Mouse (Mus musculus): Measurements from ENCODE around the gene Gp1bb. TPM values are rescaled to one million over a fixed set of nuclear protein-coding genes. Genes with fewer than 3 reads are reported as not detected.

Gp1bb gene
- 8.9 and 9.5 TPM in 2 replicates for polyA plus RNA-seq (2014; fragmentation: Nextera tagmentation; extraction: Ambion mirVana)

GRCm38 (mm10) chr16:18622019-18622418, at the start of gene Gp1bb:
TSS of gene Gp1bb (minus strand) at chr16:18622403.
- 10% methylated on average over 17 of the region's 17 CpGs for WGBS
- Histone ChIP-seq H3K9me3 (ENCODE audit: control insufficient read depth, low read length) (no peaks in the 10 kb centered on the region), H3K27ac (ENCODE audit: low read depth, low read length) (no peak within 1 kb of the TSS), H3K4me2 (replicated peaks; ENCODE audit: low read depth, low read length) (peak within 1 kb of the TSS; percentile 79), H3K27me3 (ENCODE audit: control insufficient read depth, insufficient read depth, low read length) (peaks cover 87% of the 10 kb centered on the region), H3K36me3 (ENCODE audit: control insufficient read depth, insufficient read depth, low read length) (peaks cover 5% of the 10 kb centered on the region), H3K4me1 (replicated peaks; ENCODE audit: control insufficient read depth, insufficient read depth, low read length) (peaks cover 20% of the 10 kb centered on the region), H3K4me3 (ENCODE audit: low read depth, low read length) (peak within 1 kb of the TSS; percentile 41), H3K9ac (ENCODE audit: low read depth, low read length) (no peak within 1 kb of the TSS)
- ATAC-seq (ENCODE audit: low FRiP score) = no peak
- DNase-seq (ENCODE audit: low spot score) = no peak

GRCm38 (mm10) chr16:18669914-18670313, 47.7 kb upstream of the Gp1bb start:
- no peaks in the 10 kb centered on the region for H3K9me3 ChIP-seq (ENCODE audit: control insufficient read depth, low read length)
- ATAC-seq (ENCODE audit: low FRiP score) = no peak
- no peak for DNase-seq (ENCODE audit: low spot score)
- no peak overlapping the region for H3K9ac ChIP-seq (ENCODE audit: low read depth, low read length)
- H3K4me1 ChIP-seq (replicated peaks; ENCODE audit: control insufficient read depth, insufficient read depth, low read length) = no peaks in the 10 kb centered on the region
- WGBS = 78% methylated on average over 6 of the region's 6 CpGs
- no peaks in the 10 kb centered on the region for H3K36me3 ChIP-seq (ENCODE audit: control insufficient read depth, insufficient read depth, low read length)
- H3K27ac ChIP-seq (ENCODE audit: low read depth, low read length) = no peak overlapping the region
- no peaks in the 10 kb centered on the region for H3K27me3 ChIP-seq (ENCODE audit: control insufficient read depth, insufficient read depth, low read length)
- no peak overlapping the region for H3K4me2 ChIP-seq (replicated peaks; ENCODE audit: low read depth, low read length)
- H3K4me3 ChIP-seq (ENCODE audit: low read depth, low read length) = no peak overlapping the region

- WGBS = 84% methylated on average over 4 of the region's 4 CpGs
- Histone ChIP-seq H3K9ac (ENCODE audit: low read depth, low read length) (no peak overlapping the region), H3K36me3 (ENCODE audit: control insufficient read depth, insufficient read depth, low read length) (no peaks in the 10 kb centered on the region), H3K27me3 (ENCODE audit: control insufficient read depth, insufficient read depth, low read length) (no peaks in the 10 kb centered on the region), H3K4me1 (replicated peaks; ENCODE audit: control insufficient read depth, insufficient read depth, low read length) (no peaks in the 10 kb centered on the region), H3K27ac (ENCODE audit: low read depth, low read length) (no peak overlapping the region), H3K9me3 (ENCODE audit: control insufficient read depth, low read length) (no peaks in the 10 kb centered on the region), H3K4me2 (replicated peaks; ENCODE audit: low read depth, low read length) (no peak overlapping the region), H3K4me3 (ENCODE audit: low read depth, low read length) (no peak overlapping the region)
- ATAC-seq (ENCODE audit: low FRiP score) = no peak
- DNase-seq (ENCODE audit: low spot score) = no peak
These were observed 36.4 kb upstream of the Gp1bb start for GRCm38 (mm10) chr16:18658597-18658996.

GRCm38 (mm10) chr16:18655372-18656098, 33.3 kb upstream of the Gp1bb start:
- no peak overlapping the region for H3K4me2 ChIP-seq (replicated peaks; ENCODE audit: low read depth, low read length)
- WGBS = 69% methylated on average over 5 of the region's 5 CpGs
- H3K4me3 ChIP-seq (ENCODE audit: low read depth, low read length) = no peak overlapping the region
- no peaks in the 10 kb centered on the region for H3K27me3 ChIP-seq (ENCODE audit: control insufficient read depth, insufficient read depth, low read length)
- H3K9ac ChIP-seq (ENCODE audit: low read depth, low read length) = no peak overlapping the region
- ATAC-seq (ENCODE audit: low FRiP score) (no peak), DNase-seq (ENCODE audit: low spot score) (no peak)
- no peaks in the 10 kb centered on the region for H3K9me3 ChIP-seq (ENCODE audit: control insufficient read depth, low read length)
- no peak overlapping the region for H3K27ac ChIP-seq (ENCODE audit: low read depth, low read length)
- no peaks in the 10 kb centered on the region for H3K4me1 ChIP-seq (replicated peaks; ENCODE audit: control insufficient read depth, insufficient read depth, low read length)
- H3K36me3 ChIP-seq (ENCODE audit: control insufficient read depth, insufficient read depth, low read length) = no peaks in the 10 kb centered on the region

GRCm38 (mm10) chr16:18653290-18654160, 31.3 kb upstream of the Gp1bb start:
- H3K27me3 ChIP-seq (ENCODE audit: control insufficient read depth, insufficient read depth, low read length) = no peaks in the 10 kb centered on the region
- H3K4me3 ChIP-seq (ENCODE audit: low read depth, low read length) = no peak overlapping the region
- 86% methylated on average over 6 of the region's 6 CpGs for WGBS
- H3K36me3 ChIP-seq (ENCODE audit: control insufficient read depth, insufficient read depth, low read length) = no peaks in the 10 kb centered on the region
- DNase-seq (ENCODE audit: low spot score) (no peak), ATAC-seq (ENCODE audit: low FRiP score) (no peak)
- no peak overlapping the region for H3K27ac ChIP-seq (ENCODE audit: low read depth, low read length)
- H3K9ac ChIP-seq (ENCODE audit: low read depth, low read length) = no peak overlapping the region
- no peaks in the 10 kb centered on the region for H3K4me1 ChIP-seq (replicated peaks; ENCODE audit: control insufficient read depth, insufficient read depth, low read length)
- H3K9me3 ChIP-seq (ENCODE audit: control insufficient read depth, low read length) = no peaks in the 10 kb centered on the region
- H3K4me2 ChIP-seq (replicated peaks; ENCODE audit: low read depth, low read length) = no peak overlapping the region

- Histone ChIP-seq H3K27ac (ENCODE audit: low read depth, low read length) (no peak overlapping the region), H3K27me3 (ENCODE audit: control insufficient read depth, insufficient read depth, low read length) (no peaks in the 10 kb centered on the region), H3K9ac (ENCODE audit: low read depth, low read length) (no peak overlapping the region), H3K36me3 (ENCODE audit: control insufficient read depth, insufficient read depth, low read length) (no peaks in the 10 kb centered on the region), H3K4me1 (replicated peaks; ENCODE audit: control insufficient read depth, insufficient read depth, low read length) (no peaks in the 10 kb centered on the region), H3K4me3 (ENCODE audit: low read depth, low read length) (no peak overlapping the region), H3K4me2 (replicated peaks; ENCODE audit: low read depth, low read length) (no peak overlapping the region), H3K9me3 (ENCODE audit: control insufficient read depth, low read length) (no peaks in the 10 kb centered on the region)
- ATAC-seq (ENCODE audit: low FRiP score) (no peak), DNase-seq (ENCODE audit: low spot score) (no peak)
- 69% methylated on average over 3 of the region's 3 CpGs for WGBS
These were observed 26.9 kb upstream of the Gp1bb start for GRCm38 (mm10) chr16:18649126-18649525.

GRCm38 (mm10) chr16:18645329-18645728, 23.1 kb upstream of the Gp1bb start:
- no peaks in the 10 kb centered on the region for H3K36me3 ChIP-seq (ENCODE audit: control insufficient read depth, insufficient read depth, low read length)
- H3K4me1 ChIP-seq (replicated peaks; ENCODE audit: control insufficient read depth, insufficient read depth, low read length) = no peaks in the 10 kb centered on the region
- 77% methylated on average over 6 of the region's 6 CpGs for WGBS
- H3K9ac ChIP-seq (ENCODE audit: low read depth, low read length) = no peak overlapping the region
- H3K9me3 ChIP-seq (ENCODE audit: control insufficient read depth, low read length) = no peaks in the 10 kb centered on the region
- H3K4me2 ChIP-seq (replicated peaks; ENCODE audit: low read depth, low read length) = no peak overlapping the region
- ATAC-seq (ENCODE audit: low FRiP score) = no peak
- H3K4me3 ChIP-seq (ENCODE audit: low read depth, low read length) = no peak overlapping the region
- no peaks in the 10 kb centered on the region for H3K27me3 ChIP-seq (ENCODE audit: control insufficient read depth, insufficient read depth, low read length)
- DNase-seq (ENCODE audit: low spot score) = no peak
- no peak overlapping the region for H3K27ac ChIP-seq (ENCODE audit: low read depth, low read length)

- Histone ChIP-seq H3K27me3 (ENCODE audit: control insufficient read depth, insufficient read depth, low read length) (no peaks in the 10 kb centered on the region), H3K27ac (ENCODE audit: low read depth, low read length) (no peak overlapping the region), H3K4me3 (ENCODE audit: low read depth, low read length) (no peak overlapping the region), H3K36me3 (ENCODE audit: control insufficient read depth, insufficient read depth, low read length) (no peaks in the 10 kb centered on the region), H3K9me3 (ENCODE audit: control insufficient read depth, low read length) (no peaks in the 10 kb centered on the region), H3K4me2 (replicated peaks; ENCODE audit: low read depth, low read length) (no peak overlapping the region), H3K9ac (ENCODE audit: low read depth, low read length) (no peak overlapping the region), H3K4me1 (replicated peaks; ENCODE audit: control insufficient read depth, insufficient read depth, low read length) (no peaks in the 10 kb centered on the region)
- WGBS = 78% methylated on average over 4 of the region's 4 CpGs
- no peak for ATAC-seq (ENCODE audit: low FRiP score)
- DNase-seq (ENCODE audit: low spot score) = no peak
These were observed 22.3 kb upstream of the Gp1bb start for GRCm38 (mm10) chr16:18644485-18644884.
